Mouse (Mus musculus): Measurements from ENCODE around the gene Lrrfip2. TPM values are rescaled to one million over a fixed set of nuclear protein-coding genes. Genes with fewer than 3 reads are reported as not detected.

Gene Lrrfip2
- polyA plus RNA-seq, 1 experiment from 2014 or later, result 52.8 TPM

GRCm38 (mm10) chr9:111275156-111275555, 157.8 kb downstream of the Lrrfip2 start:
- H3K4me1 ChIP-seq, result peaks cover 46% of the 10 kb centered on the region
- H3K4me3 ChIP-seq (replicated peaks), result peak overlapping the region; percentile 5; the same call in 1 of the 2 replicates
- no peak overlapping the region for H3K27ac ChIP-seq
- WGBS, result 62% methylated on average over 1 of the region's 1 CpGs
- peaks cover 35% of the 10 kb centered on the region for H3K36me3 ChIP-seq (replicated peaks)
- no peaks in the 10 kb centered on the region for H3K27me3 ChIP-seq
- H3K9me3 ChIP-seq, result no peaks in the 10 kb centered on the region
- ATAC-seq (ENCODE audit: low FRiP score), result no peak
- H3K9ac ChIP-seq, result 0 out of 2 replicates have a peak overlapping the region, but pooled peaks have one; percentile 29
- H3K4me2 ChIP-seq, result peak overlapping the region; percentile 43

Other genes starting within 250 kb of the Lrrfip2 start
- gene Als2cl, start 237.7 kb upstream of the Lrrfip2 start, polyA plus RNA-seq (2016; fragmentation: Nextera tagmentation; extraction: Ambion mirVana), result 1.2 and 1.7 TPM in 2 replicates
- 0.42 and 0.43 TPM in 2 replicates for gene Tmie, start 237.5 kb upstream of the Lrrfip2 start, polyA plus RNA-seq (2016; fragmentation: Nextera tagmentation; extraction: Ambion mirVana)
- not detected in 2 replicates for gene Fam240a, start 200.7 kb upstream of the Lrrfip2 start, polyA plus RNA-seq (2016; fragmentation: Nextera tagmentation; extraction: Ambion mirVana)
- not detected in 2 replicates for gene Tdgf1, start 171.4 kb upstream of the Lrrfip2 start, polyA plus RNA-seq (2016; fragmentation: Nextera tagmentation; extraction: Ambion mirVana)
- not detected in 2 replicates for gene Lrrc2, start 166.0 kb upstream of the Lrrfip2 start, polyA plus RNA-seq (2016; fragmentation: Nextera tagmentation; extraction: Ambion mirVana)
- not detected in 2 replicates for gene Rtp3, start 127.0 kb upstream of the Lrrfip2 start, polyA plus RNA-seq (2016; fragmentation: Nextera tagmentation; extraction: Ambion mirVana)
- gene Ltf, start 98.3 kb upstream of the Lrrfip2 start, polyA plus RNA-seq (2016; fragmentation: Nextera tagmentation; extraction: Ambion mirVana), result 0.68 and 0.85 TPM in 2 replicates
- gene Ccrl2, start 60.1 kb upstream of the Lrrfip2 start, polyA plus RNA-seq (2016; fragmentation: Nextera tagmentation; extraction: Ambion mirVana), result 0.69 and 0.91 TPM in 2 replicates
- gene Mlh1, start 154.2 kb downstream of the Lrrfip2 start, polyA plus RNA-seq (2016; fragmentation: Nextera tagmentation; extraction: Ambion mirVana), result 49.3 and 53.3 TPM in 2 replicates
- 46.9 and 52.5 TPM in 2 replicates for gene Epm2aip1, start 154.3 kb downstream of the Lrrfip2 start, polyA plus RNA-seq (2016; fragmentation: Nextera tagmentation; extraction: Ambion mirVana)
- 2.7 and 3.1 TPM in 2 replicates for gene Trank1, start 194.1 kb downstream of the Lrrfip2 start, polyA plus RNA-seq (2016; fragmentation: Nextera tagmentation; extraction: Ambion mirVana)